Comparison of ENCODE assay signal across 8 mouse cellular contexts in genomic region chr1:39478057-39478895, GRCm38 (mm10). TPM values are rescaled to one million over a fixed set of nuclear protein-coding genes. Genes with fewer than 3 reads are reported as not detected.
A peak's percentile ranks its signal among the peaks of the same experiment; 100 is the strongest.
DNase-seq lines count a peak whose midpoint lies in the region; ATAC-seq and TF ChIP-seq lines count a peak whose summit lies in the region.

Gene Tbc1d8, minus strand, starts transcription at chr1:39478755.

- ATAC-seq in cerebellum, adult (ENCODE audit: insufficient number of reproducible peaks, low FRiP score, low TSS enrichment): peak; percentile 82
- peak; percentile 97 for ATAC-seq in forebrain, embryonic 13.5 days
- ATAC-seq in heart, postnatal 0 days (ENCODE audit: insufficient read depth, low read depth): peak; percentile 97
- peak; percentile 92 for ATAC-seq in liver, postnatal 0 days
- peak; percentile 96 for ATAC-seq in neural tube, embryonic 14.5 days (ENCODE audit: low read depth)

- H3K9me3 ChIP-seq in ES-Bruce4 (replicated peaks; ENCODE audit: control insufficient read depth, insufficient read depth, low read length, poor library complexity, severe bottlenecking): no peaks in the 10 kb centered on the region; the same call in 1 of the 2 replicates
- H3K9me3 ChIP-seq in forebrain, embryonic 13.5 days (replicated peaks): no peaks in the 10 kb centered on the region
- no peaks in the 10 kb centered on the region for H3K9me3 ChIP-seq in heart, postnatal 0 days (replicated peaks; ENCODE audit: control insufficient read depth, low read length)
- no peaks in the 10 kb centered on the region for H3K9me3 ChIP-seq in liver, postnatal 0 days (ENCODE audit: low read length)
- H3K9me3 ChIP-seq in neural tube, embryonic 14.5 days (ENCODE audit: control insufficient read depth, low read length): no peaks in the 10 kb centered on the region

- DNase-seq in heart, postnatal 0 days (ENCODE audit: low spot score): peak; percentile 93
- DNase-seq in kidney, postnatal 4 days: peak; percentile 93 to 95
- peak; percentile 95 for DNase-seq in liver, postnatal 0 days

- TF ChIP-seq CTCF in ES-Bruce4 (IDR thresholded peaks at IDR 0.05; ENCODE audit: low read depth, low read length): no peak
- TF ChIP-seq CTCF in heart, postnatal 0 days (IDR thresholded peaks at IDR 0.05; ENCODE audit: low read depth): 0 out of 2 replicates have a peak, but pooled peaks have one; percentile 1
- no peak for TF ChIP-seq CTCF in liver, postnatal 0 days (IDR thresholded peaks at IDR 0.05; ENCODE audit: low read depth)
- no peak for TF ChIP-seq CTCF in testis, adult 2 months (IDR thresholded peaks at IDR 0.05; ENCODE audit: control insufficient read depth, insufficient read depth, insufficient replicate concordance, low read depth, low read length)

- no peak for TF ChIP-seq POLR2A in ES-Bruce4 (IDR thresholded peaks at IDR 0.05; ENCODE audit: insufficient read depth, low read length)
- peak; percentile 72 for TF ChIP-seq POLR2A in testis, adult 2 months (IDR thresholded peaks at IDR 0.05; ENCODE audit: control insufficient read depth, low read depth, low read length)

- no peak within 1 kb of the TSS for H3K27ac ChIP-seq in ES-Bruce4 (ENCODE audit: insufficient read depth, low read length)
- H3K27ac ChIP-seq in forebrain, embryonic 13.5 days: peak within 1 kb of the TSS; percentile 74
- peak within 1 kb of the TSS; percentile 89 for H3K27ac ChIP-seq in heart, postnatal 0 days (ENCODE audit: low read depth)
- peak within 1 kb of the TSS; percentile 95 for H3K27ac ChIP-seq in liver, postnatal 0 days (ENCODE audit: low read depth)
- H3K27ac ChIP-seq in neural tube, embryonic 14.5 days (ENCODE audit: low read depth, low read length): peak within 1 kb of the TSS; percentile 74
- H3K27ac ChIP-seq in testis, adult 2 months (ENCODE audit: control insufficient read depth, insufficient read depth, low read depth, low read length): peak within 1 kb of the TSS; percentile 85

- H3K36me3 ChIP-seq in ES-Bruce4 (ENCODE audit: control insufficient read depth, insufficient read depth, low read length, poor library complexity, severe bottlenecking): no peaks in the 10 kb centered on the region
- H3K36me3 ChIP-seq in forebrain, embryonic 13.5 days (ENCODE audit: poor library complexity, severe bottlenecking): no peaks in the 10 kb centered on the region
- H3K36me3 ChIP-seq in heart, postnatal 0 days (replicated peaks; ENCODE audit: control insufficient read depth, insufficient read depth, low read length): no peaks in the 10 kb centered on the region
- peaks cover 9% of the 10 kb centered on the region for H3K36me3 ChIP-seq in liver, postnatal 0 days (replicated peaks; ENCODE audit: insufficient read depth, low read length)
- no peaks in the 10 kb centered on the region for H3K36me3 ChIP-seq in neural tube, embryonic 14.5 days (ENCODE audit: control insufficient read depth, insufficient read depth, low read length)
- H3K36me3 ChIP-seq in testis, adult 2 months (ENCODE audit: control insufficient read depth, insufficient read depth, low read length): no peaks in the 10 kb centered on the region

- WGBS in forebrain, embryonic 13.5 days: under 1% methylated on average over 59 of the region's 90 CpGs
- under 1% methylated on average over 83 of the region's 90 CpGs for WGBS in heart, postnatal 0 days
- under 1% methylated on average over 74 of the region's 90 CpGs for WGBS in liver, postnatal 0 days (ENCODE audit: insufficient replicate concordance)
- under 1% methylated on average over 56 of the region's 90 CpGs for WGBS in neural tube, embryonic 14.5 days

- no peak for TF ChIP-seq EP300 in ES-Bruce4 (IDR thresholded peaks at IDR 0.05; ENCODE audit: insufficient read depth, low read depth, low read length)
- TF ChIP-seq EP300 in heart, postnatal 0 days (IDR thresholded peaks at IDR 0.05; ENCODE audit: low read depth): no peak
- TF ChIP-seq EP300 in liver, postnatal 0 days (IDR thresholded peaks at IDR 0.05; ENCODE audit: low read depth): no peak

- no peaks in the 10 kb centered on the region for H3K4me1 ChIP-seq in ES-Bruce4 (ENCODE audit: control insufficient read depth, insufficient read depth, low read length)
- H3K4me1 ChIP-seq in forebrain, embryonic 13.5 days: peaks cover 27% of the 10 kb centered on the region
- H3K4me1 ChIP-seq in heart, postnatal 0 days (ENCODE audit: control insufficient read depth, insufficient read depth): peaks cover 12% of the 10 kb centered on the region
- peaks cover 44% of the 10 kb centered on the region for H3K4me1 ChIP-seq in liver, postnatal 0 days (ENCODE audit: insufficient read depth)
- peaks cover 5% of the 10 kb centered on the region for H3K4me1 ChIP-seq in neural tube, embryonic 14.5 days (ENCODE audit: control insufficient read depth, insufficient read depth, low read length)
- H3K4me1 ChIP-seq in testis, adult 2 months (ENCODE audit: control insufficient read depth, insufficient read depth, low read length): peaks cover 18% of the 10 kb centered on the region

- peak within 1 kb of the TSS; percentile 93 for H3K4me3 ChIP-seq in ES-Bruce4 (ENCODE audit: low read depth, low read length)
- H3K4me3 ChIP-seq in forebrain, embryonic 13.5 days: peak within 1 kb of the TSS; percentile 75
- peak within 1 kb of the TSS; percentile 88 for H3K4me3 ChIP-seq in heart, postnatal 0 days (ENCODE audit: low read depth, low read length)
- peak within 1 kb of the TSS; percentile 82 for H3K4me3 ChIP-seq in liver, postnatal 0 days (ENCODE audit: low read depth, low read length)
- H3K4me3 ChIP-seq in neural tube, embryonic 14.5 days (ENCODE audit: low read depth, low read length): peak within 1 kb of the TSS; percentile 72
- H3K4me3 ChIP-seq in testis, adult 2 months (ENCODE audit: control insufficient read depth, low read depth, low read length): peak within 1 kb of the TSS; percentile 92

- H3K27me3 ChIP-seq in ES-Bruce4 (ENCODE audit: control insufficient read depth, insufficient read depth, low read length, poor library complexity, severe bottlenecking): no peaks in the 10 kb centered on the region
- H3K27me3 ChIP-seq in forebrain, embryonic 13.5 days: peaks cover 3% of the 10 kb centered on the region; the same call in 1 of the 2 replicates
- no peaks in the 10 kb centered on the region for H3K27me3 ChIP-seq in heart, postnatal 0 days (ENCODE audit: control insufficient read depth, insufficient read depth, low read length)
- no peaks in the 10 kb centered on the region for H3K27me3 ChIP-seq in liver, postnatal 0 days (ENCODE audit: insufficient read depth, low read length)
- no peaks in the 10 kb centered on the region for H3K27me3 ChIP-seq in neural tube, embryonic 14.5 days (ENCODE audit: control insufficient read depth, insufficient read depth, low read length)
- no peaks in the 10 kb centered on the region; the same call in 1 of the 2 replicates for H3K27me3 ChIP-seq in testis, adult 2 months (ENCODE audit: control insufficient read depth, insufficient read depth, low read length)

- H3K4me2 ChIP-seq in forebrain, embryonic 13.5 days: peak within 1 kb of the TSS; percentile 98
- H3K4me2 ChIP-seq in heart, postnatal 0 days (ENCODE audit: low read depth, low read length): peak within 1 kb of the TSS; percentile 99
- peak within 1 kb of the TSS; percentile 96 for H3K4me2 ChIP-seq in liver, postnatal 0 days (ENCODE audit: low read depth, low read length)
- H3K4me2 ChIP-seq in neural tube, embryonic 14.5 days (ENCODE audit: low read depth, low read length): peak within 1 kb of the TSS; percentile 90

- peak within 1 kb of the TSS; percentile 72 for H3K9ac ChIP-seq in ES-Bruce4 (ENCODE audit: low read depth, poor library complexity, severe bottlenecking)
- H3K9ac ChIP-seq in forebrain, embryonic 13.5 days: peak within 1 kb of the TSS; percentile 83
- H3K9ac ChIP-seq in heart, postnatal 0 days (replicated peaks; ENCODE audit: low read depth, low read length): peak within 1 kb of the TSS; percentile 83
- H3K9ac ChIP-seq in liver, postnatal 0 days (replicated peaks): peak within 1 kb of the TSS; percentile 95
- H3K9ac ChIP-seq in neural tube, embryonic 14.5 days (replicated peaks; ENCODE audit: low read depth, low read length): peak within 1 kb of the TSS; percentile 63

RNA-seq across cellular contexts. Expression of gene Tbc1d8, which starts in this region (rescaled TPM):
- polyA plus RNA-seq in ES-Bruce4 (2011; ENCODE audit: insufficient read depth, insufficient read length, low read depth, missing spikeins): 34.6 and 35.2 TPM in 2 replicates
- polyA plus RNA-seq in forebrain, embryonic 13.5 days (2015; fragmentation: Nextera tagmentation; extraction: Ambion mirVana): 6.1 and 6.9 TPM in 2 replicates
- 10.2 and 16.7 TPM in 2 replicates for total RNA-seq in heart, postnatal 0 days (2014; rRNA removed; ENCODE audit: low replicate concordance)
- 6.4 TPM in 2 replicates for polyA plus RNA-seq in heart, postnatal 0 days (2015; fragmentation: Nextera tagmentation; extraction: Ambion mirVana)
- polyA plus RNA-seq in liver, postnatal 0 days (2015; fragmentation: Nextera tagmentation; extraction: Ambion mirVana): 7.2 and 8.8 TPM in 2 replicates
- 10.3 and 12.6 TPM in 2 replicates for polyA plus RNA-seq in neural tube, embryonic 14.5 days (2014; fragmentation: Nextera tagmentation; extraction: Ambion mirVana)
- polyA plus RNA-seq in testis, adult 2 months (2012; rRNA removed): 8.8 and 10.0 TPM in 2 replicates
